Mouse (Mus musculus): ENCODE measurements around the gene Tcf3. TPM values are rescaled to one million over a fixed set of nuclear protein-coding genes. Genes with fewer than 3 reads are reported as not detected.

Tcf3 gene
- total RNA-seq, 2 experiments from 2014 or later = 27.1 to 27.3 TPM

Small RNA genes lying within 50 kb of the gene (microRNA-seq; reads per million reads assigned to microRNA genes)
- gene Gm22721 = 0 reads per million in 2 experiments

Other genes starting within 250 kb of the Tcf3 start
- gene Mum1, start 207.2 kb downstream of the Tcf3 start, total RNA-seq (2021) = 10 to 100 TPM; 37.4 to 45.1 TPM
- 100 to 1,000 TPM; 218 to 228 TPM for gene Ndufs7, start 184.5 kb downstream of the Tcf3 start, total RNA-seq (2021)
- 10 to 100 TPM; 24.5 to 26.7 TPM for gene Gamt, start 172.6 kb downstream of the Tcf3 start, total RNA-seq (2021)
- gene Dazap1, start 172.2 kb downstream of the Tcf3 start, total RNA-seq (2021) = 10 to 100 TPM; 77.2 to 83.0 TPM
- gene Rps15, start 141.2 kb downstream of the Tcf3 start, total RNA-seq (2021) = 1,000 to 10,000 TPM in 1 of 2 experiments, 100 to 1,000 TPM in 1; 997 to 1,043 TPM
- gene Apc2, start 137.7 kb downstream of the Tcf3 start, total RNA-seq (2021) = 10 to 100 TPM; 94.5 to 95.5 TPM
- gene 2310011J03Rik, start 113.1 kb downstream of the Tcf3 start, total RNA-seq (2021) = 10 to 100 TPM; 25.0 to 25.9 TPM
- 1 to 10 TPM; 3.5 to 3.8 TPM for gene Pcsk4, start 104.1 kb downstream of the Tcf3 start, total RNA-seq (2021)
- 10 to 100 TPM; 10.3 to 10.9 TPM for gene Reep6, start 103.7 kb downstream of the Tcf3 start, total RNA-seq (2021)
- gene Adamtsl5, start 85.2 kb downstream of the Tcf3 start, total RNA-seq (2021) = 1 to 10 TPM; 5.6 to 6.9 TPM
- 10 to 100 TPM; 30.3 to 30.5 TPM for gene Plk5, start 77.2 kb downstream of the Tcf3 start, total RNA-seq (2021)
- 10 to 100 TPM; 17.9 to 19.1 TPM for gene Mex3d, start 46.0 kb downstream of the Tcf3 start, total RNA-seq (2021)
- 100 to 1,000 TPM; 159 to 162 TPM for gene Mbd3, start 34.1 kb downstream of the Tcf3 start, total RNA-seq (2021)
- gene Uqcr11, start 26.8 kb downstream of the Tcf3 start, total RNA-seq (2021) = 100 to 1,000 TPM; 410 to 413 TPM
- gene Onecut3, start 61.2 kb upstream of the Tcf3 start, total RNA-seq (2021) = under 1 TPM in 1 of 2 experiments, not detected in 1; 0.07 TPM
- gene Atp8b3, start 105.5 kb upstream of the Tcf3 start, total RNA-seq (2021) = under 1 TPM; 0.18 to 0.22 TPM
- 10 to 100 TPM; 44.8 to 48.1 TPM for gene Rexo1, start 127.9 kb upstream of the Tcf3 start, total RNA-seq (2021)
- gene Klf16, start 143.7 kb upstream of the Tcf3 start, total RNA-seq (2021) = 10 to 100 TPM; 57.3 to 62.1 TPM
- 100 to 1,000 TPM; 166 to 168 TPM for gene Abhd17a, start 156.7 kb upstream of the Tcf3 start, total RNA-seq (2021)
- gene Scamp4, start 169.2 kb upstream of the Tcf3 start, total RNA-seq (2021) = 10 to 100 TPM; 43.9 to 54.4 TPM
- gene Adat3, start 169.2 kb upstream of the Tcf3 start, total RNA-seq (2021) = 1 to 10 TPM; 1.7 to 3.4 TPM
- gene Gm49322, start 172.4 kb upstream of the Tcf3 start, total RNA-seq (2021) = 1 to 10 TPM; 2.6 to 3.1 TPM
- gene Csnk1g2, start 189.2 kb upstream of the Tcf3 start, total RNA-seq (2021) = 100 to 1,000 TPM; 230 to 247 TPM
- 100 to 1,000 TPM; 110 to 114 TPM for gene Btbd2, start 223.4 kb upstream of the Tcf3 start, total RNA-seq (2021)
- 10 to 100 TPM; 44.7 to 46.1 TPM for gene Mknk2, start 244.5 kb upstream of the Tcf3 start, total RNA-seq (2021)

Data from layer of hippocampus, adult 18-20 months (tissue).